Mouse (Mus musculus) left cerebral cortex, postnatal 14 days (tissue): ENCODE data around the gene Sobp. TPM values are rescaled to one million over a fixed set of nuclear protein-coding genes. Genes with fewer than 3 reads are reported as not detected.

Experiments
- DNase-seq, 2 experiments: peaks; one replicate each; pipeline ENCODE4 v3.0.0; 2021 to 2022; ENCODE audit warnings: low spot score in 2 of 2, mixed read lengths in 1 of 2
- intact Hi-C: fragments of 180-260 bp; cut with DNase I; formaldehyde crosslinking; loops from one replicate; pipeline ENCODE4 v1.15.1; 2025
- total RNA-seq, 2 experiments: library from RNA; stranded (reverse); gene quantifications; 2 replicates each; pipeline ENCODE4 v1.2.3; 2021

Gene Sobp
- total RNA-seq, 2 experiments from 2014 or later = 88.8 to 96.5 TPM

DNA sequence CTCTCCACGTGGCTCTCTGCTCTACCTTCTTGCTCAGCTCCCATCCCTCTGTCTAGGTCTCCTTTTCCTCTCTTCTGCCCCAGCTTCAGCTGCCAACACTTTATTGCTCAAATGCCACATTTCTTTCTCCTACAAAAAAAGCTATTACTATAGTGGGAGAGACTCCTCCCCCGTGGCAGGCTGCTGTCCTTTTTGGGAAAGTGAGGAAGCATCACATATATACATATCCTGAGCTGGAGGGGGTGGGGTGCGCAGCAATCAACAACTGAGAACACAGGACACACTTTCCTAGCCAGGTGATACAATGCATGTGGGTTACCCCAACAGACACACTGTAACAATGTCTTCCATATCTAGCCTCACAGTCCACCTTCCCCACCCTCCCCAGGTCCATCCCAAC, 196.0 kb downstream of the Sobp start:
- intact Hi-C loops = no loop called here
- DNase-seq = peak in 1 of 2 experiments; percentile 33

GRCm38 (mm10) chr10:42976577-42976976, 197.8 kb downstream of the Sobp start:
- no peak for DNase-seq
- intact Hi-C loops = no loop called here

DNA sequence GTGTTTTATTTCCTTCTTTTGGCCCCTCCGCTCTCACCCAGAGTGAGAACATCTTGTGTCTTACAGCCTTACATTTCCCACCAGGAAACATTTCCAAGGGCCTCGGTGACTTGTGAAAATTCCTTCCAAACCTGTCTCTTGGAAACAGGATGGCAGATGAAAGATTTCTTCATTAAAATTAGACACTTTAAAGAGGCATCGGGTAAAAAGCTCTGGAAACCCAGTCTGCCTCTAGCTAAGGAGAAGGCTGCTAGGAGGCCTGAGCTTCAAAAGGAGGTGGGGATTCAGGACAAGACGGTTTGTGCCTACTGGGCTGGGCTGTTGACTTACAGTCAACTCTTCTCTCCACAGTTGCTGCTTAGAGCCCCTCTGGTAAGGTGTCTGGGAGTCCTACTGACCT, 200.8 kb downstream of the Sobp start:
- DNase-seq = peak in 1 of 2 experiments; percentile 31
- intact Hi-C loops = no loop called here

DNA sequence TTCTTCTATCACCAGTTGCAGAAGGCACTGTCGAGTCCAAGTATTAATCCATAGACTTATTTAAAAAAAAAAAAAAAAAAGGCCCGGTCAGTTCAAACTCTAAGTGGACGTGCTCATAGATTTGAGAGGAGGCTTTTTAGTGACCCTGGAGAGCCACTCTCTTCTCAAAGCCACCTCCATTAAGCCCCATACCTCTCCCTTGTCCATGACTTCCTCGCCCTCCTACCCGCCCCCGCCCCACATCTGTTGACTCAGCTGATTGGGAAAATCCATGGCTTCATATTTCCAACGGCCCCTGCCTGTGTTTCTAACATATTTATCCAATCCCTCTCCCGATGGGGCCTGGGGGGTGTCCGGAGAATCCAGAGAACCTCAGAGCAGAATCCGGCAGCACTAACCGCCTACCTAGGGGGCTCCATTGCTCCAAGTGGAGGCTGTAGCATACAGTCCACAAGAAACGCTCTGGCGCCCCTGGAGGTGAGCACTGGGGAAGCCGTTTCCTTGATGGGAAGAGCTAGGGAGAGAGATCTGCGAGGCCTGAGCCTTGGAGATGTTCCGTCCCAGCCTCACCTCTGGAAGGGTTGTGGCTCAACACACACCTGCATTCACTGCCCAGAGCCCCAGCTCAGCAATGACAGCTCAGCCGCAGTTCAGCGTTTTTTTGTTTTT, 201.7 kb downstream of the Sobp start:
- intact Hi-C loops = no loop called here
- peak; percentile 77 to 83 for DNase-seq

DNA sequence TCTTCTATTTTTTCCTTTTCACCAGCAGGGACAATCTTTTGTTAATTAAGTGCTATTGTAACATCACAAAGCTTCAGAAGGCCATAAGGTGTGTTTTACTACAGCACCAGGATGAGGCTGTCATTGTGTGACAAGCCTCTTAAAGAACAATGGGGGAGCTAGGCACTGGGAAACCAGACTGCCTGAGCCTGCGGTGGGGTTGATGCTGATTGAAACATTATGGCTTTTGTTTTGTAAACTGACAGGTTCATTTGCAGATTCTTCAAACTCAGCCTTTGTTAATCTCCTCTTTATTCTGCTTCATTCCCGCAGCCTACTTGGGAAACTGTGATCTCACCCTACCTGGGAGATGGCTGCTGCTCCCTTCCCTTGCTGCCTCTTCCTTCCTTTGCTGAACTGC, 206.0 kb downstream of the Sobp start:
- intact Hi-C loops = no loop called here

DNA sequence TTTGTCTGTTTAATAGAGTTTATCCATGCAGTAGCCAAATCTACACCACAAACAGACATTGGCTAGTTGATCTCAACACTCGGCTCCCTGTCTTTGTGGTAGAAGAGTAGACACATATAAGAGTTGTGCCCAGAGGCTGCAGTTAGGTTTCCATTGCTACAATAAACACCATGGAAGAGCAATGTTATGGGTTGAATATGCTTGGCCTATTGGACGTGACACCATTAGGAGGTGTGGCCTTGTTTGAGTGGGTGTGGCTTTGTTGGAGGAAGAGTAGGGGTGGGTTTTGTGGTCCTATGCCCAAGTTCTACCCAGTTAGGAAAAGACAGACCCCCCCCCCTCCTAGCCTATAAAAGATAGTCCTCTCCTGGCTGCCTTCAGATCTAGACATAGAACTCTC, 211.3 kb downstream of the Sobp start:
- DNase-seq = no peak
- intact Hi-C loops = no loop called here

More for the DNA sequence above, 206.0 kb downstream of the Sobp start:
- DNase-seq = no peak

DNA sequence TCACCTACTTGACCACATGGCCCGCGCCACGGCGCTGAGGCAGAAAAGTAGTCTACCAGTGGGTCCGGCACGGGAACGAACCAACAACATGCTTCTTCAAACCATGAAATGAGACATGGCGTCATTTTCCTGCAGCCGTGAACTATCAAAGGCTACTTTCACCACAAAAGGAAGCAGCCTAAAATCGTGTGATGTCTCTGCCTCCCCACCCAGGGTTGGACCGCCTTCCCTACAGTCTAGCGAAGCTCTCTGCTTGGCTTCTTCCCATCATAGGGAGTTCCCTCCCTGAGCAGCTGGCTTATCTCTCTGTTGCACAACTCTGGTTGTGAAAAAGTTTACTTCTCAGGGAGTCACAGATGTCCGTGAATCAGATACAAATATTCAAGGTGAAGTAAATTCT, 211.7 kb downstream of the Sobp start:
- no peak for DNase-seq
- intact Hi-C loops = no loop called here

DNA sequence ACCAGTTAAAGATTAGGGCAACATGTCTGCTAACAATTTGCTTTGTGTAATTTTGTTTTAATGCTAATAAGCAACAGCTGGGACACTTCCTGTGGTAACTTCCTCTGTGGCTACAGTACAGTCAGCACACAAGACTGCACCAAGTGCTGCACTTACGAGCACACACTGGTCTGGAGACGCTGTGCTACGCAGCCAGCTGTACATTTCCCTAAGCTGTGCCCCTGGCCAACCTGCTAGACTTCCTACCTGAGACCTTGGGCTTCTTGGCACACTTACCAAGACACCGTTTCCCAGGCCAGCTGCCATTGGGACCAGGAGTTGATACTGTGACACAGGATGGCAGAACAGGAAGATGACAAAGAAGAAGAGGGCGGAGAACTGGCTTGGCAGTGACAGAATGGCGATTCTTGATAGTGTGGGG, 212.1 kb downstream of the Sobp start:
- DNase-seq = no peak
- intact Hi-C loops = no loop called here

DNA sequence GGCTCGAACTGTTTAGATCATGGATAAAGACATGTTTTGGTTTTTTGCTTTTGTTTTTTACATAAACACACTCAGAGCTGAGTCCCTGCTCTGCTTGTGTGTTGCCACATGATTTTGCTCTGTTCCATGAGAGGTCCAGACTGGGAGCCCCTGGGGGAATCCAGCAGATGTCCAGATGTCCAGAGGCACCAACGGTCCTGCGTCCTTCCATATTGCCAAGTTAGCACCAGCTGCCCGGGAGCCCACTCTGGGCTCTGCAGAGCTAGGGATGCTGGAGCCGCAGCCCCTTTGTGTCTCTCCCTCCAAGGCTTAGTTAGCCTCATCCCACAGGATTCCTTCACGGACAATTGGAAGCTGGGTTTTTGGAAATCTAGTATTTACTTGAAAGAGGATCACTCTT, 212.6 kb downstream of the Sobp start:
- intact Hi-C loops = no loop called here

GRCm38 (mm10) chr10:42958686-42959085, 215.6 kb downstream of the Sobp start:
- no peak for DNase-seq
- intact Hi-C loops = loop anchor here (2.0 to 5.0 kb wide), 2 partner anchors 32 to 214 kb away; partner anchors contain the start of genes 9030612E09Rik and Sobp

More for the DNA sequence above, 212.6 kb downstream of the Sobp start:
- no peak for DNase-seq

DNA sequence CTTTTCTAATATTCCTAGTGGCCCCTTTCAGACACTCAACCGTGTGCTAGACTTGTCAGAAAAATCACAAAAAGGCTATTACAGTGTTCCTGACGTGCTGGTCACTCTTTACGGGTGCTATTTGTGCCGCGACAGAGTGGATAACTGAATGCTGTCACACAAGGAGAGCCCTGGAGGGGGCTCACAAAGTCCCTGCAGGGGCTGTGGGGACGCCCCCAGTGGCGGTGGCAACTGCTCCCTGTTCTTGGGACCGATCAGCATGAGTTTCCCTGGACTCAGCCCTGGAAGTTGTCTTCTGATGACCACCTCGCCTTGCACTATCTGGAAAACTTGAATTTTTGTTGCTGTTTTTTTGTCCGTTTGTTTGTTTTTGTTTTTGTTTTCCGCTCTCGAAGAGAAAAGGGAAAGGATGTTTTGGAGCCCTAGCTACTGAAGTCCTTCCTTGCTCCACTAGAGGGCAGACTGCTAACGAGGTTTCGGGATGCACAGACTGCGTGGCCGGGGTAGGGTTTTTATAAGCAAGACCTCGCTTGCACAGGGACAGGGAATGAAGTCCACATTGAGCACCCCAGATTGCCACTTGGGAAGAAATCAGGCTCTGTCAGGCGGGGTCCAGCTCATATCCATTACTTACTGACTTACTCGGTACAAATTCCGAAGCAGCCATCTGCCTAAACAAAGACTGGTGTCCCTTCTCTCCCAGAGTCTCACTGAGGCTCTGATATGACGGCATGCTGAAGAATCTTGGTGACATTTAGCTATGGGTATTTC, 216.3 kb downstream of the Sobp start:
- intact Hi-C loops = loop anchor here (2.0 to 5.0 kb wide), 2 partner anchors 33 to 214 kb away; partner anchors contain the start of genes 9030612E09Rik and Sobp
- peak; percentile 70 to 83 for DNase-seq

GRCm38 (mm10) chr10:42955205-42955604, 219.1 kb downstream of the Sobp start:
- intact Hi-C loops = loop anchor here (5.0 kb wide), 1 partner anchor 217 kb away; the partner anchor contains the start of genes 9030612E09Rik and Sobp
- DNase-seq = no peak

GRCm38 (mm10) chr10:42953601-42954000, 220.7 kb downstream of the Sobp start:
- DNase-seq = no peak
- intact Hi-C loops = no loop called here

Other genes starting within 250 kb of the Sobp start
- 1 to 10 TPM; 1.2 to 1.9 TPM for gene 9030612E09Rik, start 174 bp upstream of the Sobp start, total RNA-seq
- gene Pdss2, start 47.0 kb upstream of the Sobp start, total RNA-seq = 10 to 100 TPM; 17.6 to 18.1 TPM